Mouse (Mus musculus): Measurements from ENCODE around the gene Ip6k3. TPM values are rescaled to one million over a fixed set of nuclear protein-coding genes. Genes with fewer than 3 reads are reported as not detected.

Ip6k3 gene
- polyA plus RNA-seq, 2 experiments: 0.04 TPM; not detected in 1

DNA sequence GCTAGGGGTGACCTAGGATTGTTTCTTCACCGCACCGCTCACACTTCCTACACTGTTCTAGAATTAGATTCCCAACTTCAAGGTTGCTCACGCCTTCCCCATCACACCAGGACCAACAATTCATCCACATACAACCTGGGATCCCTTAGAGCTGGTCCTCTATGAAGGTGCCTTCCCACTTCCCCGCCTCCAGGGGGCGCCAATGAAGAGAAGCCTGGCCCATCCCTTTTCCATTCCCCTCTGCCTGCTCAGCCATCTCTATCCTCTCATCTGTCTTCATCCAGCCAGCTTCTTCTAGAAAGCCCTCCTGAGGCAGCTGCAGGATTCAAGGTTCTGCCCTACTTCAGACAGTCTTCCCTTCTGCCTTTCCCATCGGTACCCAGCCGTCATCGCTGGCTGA, 16.2 kb downstream of the Ip6k3 start:
- 64% methylated on average over 8 of the region's 8 CpGs for WGBS (ENCODE audit: insufficient replicate concordance)
- H3K9ac ChIP-seq (replicated peaks): no peak overlapping the region
- no peak overlapping the region for H3K27ac ChIP-seq
- H3K4me2 ChIP-seq (ENCODE audit: low read depth): no peak overlapping the region
- H3K4me1 ChIP-seq (replicated peaks; ENCODE audit: control insufficient read depth in 2 of 2, insufficient read depth in 2 of 2, low read length in 1 of 2): peaks cover 27 to 40% of the 10 kb centered on the region in 2 experiments
- ATAC-seq (ENCODE audit: insufficient read depth) (no peak), DNase-seq (ENCODE audit: low read depth in 3 of 3, low spot score in 3 of 3) (peak; percentile 34 to 50 (median 41))
- TF ChIP-seq EP300 (IDR thresholded peaks at IDR 0.05; ENCODE audit: low read depth) (no peak), CTCF (IDR thresholded peaks at IDR 0.05; ENCODE audit: low read depth) (peak; percentile 94)
- no peak overlapping the region for H3K4me3 ChIP-seq (ENCODE audit: insufficient read depth in 1 of 2, low read depth in 2 of 2, low read length in 2 of 2)
- no peaks in the 10 kb centered on the region for H3K27me3 ChIP-seq (ENCODE audit: control insufficient read depth, insufficient read depth, low read length)
- H3K36me3 ChIP-seq (replicated peaks; ENCODE audit: control insufficient read depth, insufficient read depth, low read depth): no peaks in the 10 kb centered on the region
- no peaks in the 10 kb centered on the region for H3K9me3 ChIP-seq (ENCODE audit: control insufficient read depth, low read length)

DNA sequence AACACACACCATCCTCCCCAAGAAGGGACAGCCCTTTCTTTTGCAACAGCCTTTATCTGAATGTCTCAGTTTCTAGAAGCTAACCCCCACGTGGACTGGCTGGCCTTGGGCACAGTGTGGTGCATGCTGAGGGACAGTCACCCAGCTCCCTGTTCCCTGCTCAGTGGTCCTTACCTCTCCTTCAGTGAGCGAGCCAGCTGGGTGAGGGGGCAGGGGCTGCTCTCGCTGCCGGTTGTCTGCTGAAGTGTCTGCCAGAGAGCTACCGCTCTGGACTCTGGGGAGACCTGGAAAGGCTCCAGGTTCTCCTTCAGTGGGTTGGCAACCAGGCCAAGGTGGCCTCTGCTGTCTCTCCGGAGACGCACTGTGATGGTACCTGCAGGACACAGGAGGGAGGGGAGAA, 16.7 kb downstream of the Ip6k3 start:
- no peak overlapping the region for H3K4me2 ChIP-seq (ENCODE audit: low read depth)

DNA sequence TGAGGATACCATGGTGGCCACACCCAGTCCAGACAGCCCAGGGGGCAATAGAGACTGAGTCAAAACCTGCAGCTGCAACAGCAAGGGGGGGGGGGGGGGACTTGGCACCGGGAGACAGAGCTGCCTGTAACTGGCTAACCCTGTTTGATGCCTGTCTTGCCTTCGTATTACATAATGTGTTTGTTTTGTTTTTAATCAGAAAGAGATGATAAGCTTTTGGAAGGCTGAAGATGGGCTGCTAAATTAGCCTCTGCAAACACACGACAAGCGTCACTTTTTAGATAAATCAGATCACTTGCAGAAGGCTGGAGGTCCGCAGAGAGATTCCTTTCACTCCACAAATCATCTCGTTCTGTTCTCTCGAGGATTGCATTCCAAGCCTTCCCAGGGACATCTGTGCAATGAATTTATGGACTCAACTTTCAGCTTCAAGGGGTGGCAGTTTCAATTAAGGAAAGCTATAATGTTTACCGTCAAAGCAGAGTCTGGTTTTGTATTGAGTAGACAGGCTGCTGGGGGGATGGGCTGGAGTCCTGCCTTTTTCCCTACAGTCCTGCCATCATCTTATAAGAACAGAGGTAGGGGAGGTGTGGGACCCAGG, 21.2 kb downstream of the Ip6k3 start:
- Histone ChIP-seq H3K27me3 (ENCODE audit: control insufficient read depth, insufficient read depth, low read length) (no peaks in the 10 kb centered on the region), H3K4me3 (ENCODE audit: insufficient read depth in 1 of 2, low read depth in 2 of 2, low read length in 2 of 2) (no peak overlapping the region), H3K27ac (no peak overlapping the region), H3K4me2 (ENCODE audit: low read depth) (no peak overlapping the region), H3K9me3 (ENCODE audit: control insufficient read depth, low read length) (no peaks in the 10 kb centered on the region), H3K4me1 (replicated peaks; ENCODE audit: control insufficient read depth in 2 of 2, insufficient read depth in 2 of 2, low read length in 1 of 2) (peaks cover 0 to 6% of the 10 kb centered on the region in 2 experiments; a peak in 2 of 4 replicates), H3K9ac (replicated peaks) (no peak overlapping the region), H3K36me3 (replicated peaks; ENCODE audit: control insufficient read depth, insufficient read depth, low read depth) (no peaks in the 10 kb centered on the region)
- ATAC-seq (ENCODE audit: insufficient read depth) (no peak), DNase-seq (ENCODE audit: low read depth in 3 of 3, low spot score in 3 of 3) (no peak)
- no peak for TF ChIP-seq CTCF (IDR thresholded peaks at IDR 0.05; ENCODE audit: low read depth)
- TF ChIP-seq EP300 (IDR thresholded peaks at IDR 0.05; ENCODE audit: low read depth): no peak
- 28% methylated on average over 8 of the region's 8 CpGs for WGBS (ENCODE audit: insufficient replicate concordance)

More for the DNA sequence above, 16.7 kb downstream of the Ip6k3 start:
- Histone ChIP-seq H3K4me1 (replicated peaks; ENCODE audit: control insufficient read depth in 2 of 2, insufficient read depth in 2 of 2, low read length in 1 of 2) (peaks cover 27 to 40% of the 10 kb centered on the region in 2 experiments), H3K9me3 (ENCODE audit: control insufficient read depth, low read length) (no peaks in the 10 kb centered on the region), H3K9ac (replicated peaks) (no peak overlapping the region), H3K4me3 (ENCODE audit: insufficient read depth in 1 of 2, low read depth in 2 of 2, low read length in 2 of 2) (no peak overlapping the region), H3K36me3 (replicated peaks; ENCODE audit: control insufficient read depth, insufficient read depth, low read depth) (no peaks in the 10 kb centered on the region), H3K27me3 (ENCODE audit: control insufficient read depth, insufficient read depth, low read length) (no peaks in the 10 kb centered on the region), H3K27ac (no peak overlapping the region)
- DNase-seq (ENCODE audit: low read depth in 3 of 3, low spot score in 3 of 3) (no peak), ATAC-seq (ENCODE audit: insufficient read depth) (no peak)
- WGBS (ENCODE audit: insufficient replicate concordance): 66% methylated on average over 7 of the region's 7 CpGs
- TF ChIP-seq EP300 (IDR thresholded peaks at IDR 0.05; ENCODE audit: low read depth) (no peak), CTCF (IDR thresholded peaks at IDR 0.05; ENCODE audit: low read depth) (no peak)

DNA sequence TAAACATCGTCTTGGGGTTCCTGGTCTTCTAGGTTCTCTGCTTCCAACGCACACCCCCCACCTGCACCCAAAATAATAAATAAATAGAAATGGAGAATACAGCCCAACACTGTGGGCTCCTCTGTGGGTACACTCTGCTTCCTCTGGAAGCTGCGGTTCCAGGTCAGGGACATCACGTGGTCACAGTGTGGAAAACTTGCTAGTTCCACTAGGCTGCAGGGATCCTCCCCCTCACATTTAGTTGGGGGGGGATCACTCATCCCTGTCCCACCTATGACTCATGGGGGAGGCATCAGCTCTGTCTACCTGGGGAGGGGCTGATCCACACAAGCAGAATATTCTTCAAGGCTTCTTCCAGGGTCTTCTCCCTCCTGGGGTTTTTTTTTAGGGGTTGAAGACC, 23.4 kb downstream of the Ip6k3 start:
- Histone ChIP-seq H3K4me1 (replicated peaks; ENCODE audit: control insufficient read depth in 2 of 2, insufficient read depth in 2 of 2, low read length in 1 of 2) (no peaks in the 10 kb centered on the region; a peak in 1 of 4 replicates), H3K36me3 (replicated peaks; ENCODE audit: control insufficient read depth, insufficient read depth, low read depth) (no peaks in the 10 kb centered on the region), H3K27me3 (ENCODE audit: control insufficient read depth, insufficient read depth, low read length) (no peaks in the 10 kb centered on the region), H3K9me3 (ENCODE audit: control insufficient read depth, low read length) (no peaks in the 10 kb centered on the region), H3K4me3 (ENCODE audit: insufficient read depth in 1 of 2, low read depth in 2 of 2, low read length in 2 of 2) (no peak overlapping the region), H3K27ac (no peak overlapping the region), H3K9ac (replicated peaks) (no peak overlapping the region), H3K4me2 (ENCODE audit: low read depth) (no peak overlapping the region)
- TF ChIP-seq EP300 (IDR thresholded peaks at IDR 0.05; ENCODE audit: low read depth): no peak
- no peak for TF ChIP-seq CTCF (IDR thresholded peaks at IDR 0.05; ENCODE audit: low read depth)
- WGBS (ENCODE audit: insufficient replicate concordance): 52% methylated on average over 4 of the region's 4 CpGs
- ATAC-seq (ENCODE audit: insufficient read depth) (no peak), DNase-seq (ENCODE audit: low read depth in 3 of 3, low spot score in 3 of 3) (no peak)

DNA sequence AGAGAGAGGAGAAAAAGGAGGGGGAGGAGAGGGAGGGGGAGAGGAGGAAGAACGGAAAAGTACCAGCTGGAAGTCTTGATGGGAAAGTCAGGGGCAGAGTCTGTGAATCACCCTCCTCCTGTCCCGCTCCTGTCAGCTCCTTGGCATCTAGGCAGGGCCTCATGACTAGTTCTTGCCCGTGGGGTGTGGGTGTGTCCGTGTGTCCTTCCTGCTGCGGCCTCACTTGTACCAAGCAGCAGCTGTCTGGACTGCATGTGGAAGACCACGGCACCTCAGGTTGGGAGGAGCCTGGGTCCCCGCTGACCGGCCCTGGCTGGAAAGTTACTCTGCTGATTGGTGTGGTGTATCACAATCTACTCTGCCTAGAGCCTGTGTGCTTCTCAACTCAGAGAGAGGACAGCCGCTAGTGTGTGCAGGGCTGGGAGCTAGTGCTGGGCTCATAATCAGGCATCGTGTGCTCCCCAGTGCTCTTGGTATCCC, 25.6 kb downstream of the Ip6k3 start:
- H3K4me1 ChIP-seq (replicated peaks; ENCODE audit: control insufficient read depth in 2 of 2, insufficient read depth in 2 of 2, low read length in 1 of 2): no peaks in the 10 kb centered on the region; a peak in 1 of 4 replicates
- DNase-seq (ENCODE audit: low read depth in 3 of 3, low spot score in 3 of 3) (no peak), ATAC-seq (ENCODE audit: insufficient read depth) (no peak)
- H3K4me2 ChIP-seq (ENCODE audit: low read depth): no peak overlapping the region
- no peaks in the 10 kb centered on the region for H3K27me3 ChIP-seq (ENCODE audit: control insufficient read depth, insufficient read depth, low read length)
- TF ChIP-seq EP300 (IDR thresholded peaks at IDR 0.05; ENCODE audit: low read depth): no peak
- TF ChIP-seq CTCF (IDR thresholded peaks at IDR 0.05; ENCODE audit: low read depth): no peak
- H3K4me3 ChIP-seq (ENCODE audit: insufficient read depth in 1 of 2, low read depth in 2 of 2, low read length in 2 of 2): no peak overlapping the region
- no peak overlapping the region for H3K9ac ChIP-seq (replicated peaks)
- WGBS (ENCODE audit: insufficient replicate concordance): 48% methylated on average over 10 of the region's 10 CpGs
- H3K36me3 ChIP-seq (replicated peaks; ENCODE audit: control insufficient read depth, insufficient read depth, low read depth): no peaks in the 10 kb centered on the region
- H3K27ac ChIP-seq: no peak overlapping the region
- H3K9me3 ChIP-seq (ENCODE audit: control insufficient read depth, low read length): no peaks in the 10 kb centered on the region

Measured in liver, embryonic 14.5 days (tissue).